Mouse (Mus musculus) heart, postnatal 0 days (tissue): ENCODE data around the gene Gm42791.

Experiments
- CTCF ChIP-seq: IDR thresholded peaks from 2 replicates; pipeline ENCODE4 v1.5.1; 2016; ENCODE audit warnings: antibody characterized with exemption, control low read depth, low read depth
- EP300 ChIP-seq: IDR thresholded peaks from 2 replicates; pipeline ENCODE4 v1.6.1; 2016; ENCODE audit warnings: antibody characterized with exemption, low read depth

GRCm38 (mm10) chr5:148954314-148955060 lies 40.5 kb downstream of the Gm42791 start:
- TF ChIP-seq CTCF (no peak), EP300 (no peak)
